Mouse (Mus musculus) limb, embryonic 13.5 days (tissue): ENCODE data around the gene Jaml. TPM values are rescaled to one million over a fixed set of nuclear protein-coding genes. Genes with fewer than 3 reads are reported as not detected.

ENCODE experiments used
- ATAC-seq: fragments of 200-750 bp; cut with Nextera tagmentation; 2 replicates; pipeline ENCODE4 v1.8.0; 2017; ENCODE audit warnings: low read depth, moderate number of reproducible peaks, moderate TSS enrichment; ENCODE audit not compliant: low FRiP score
- H3K27ac ChIP-seq: fragments of 300-500 bp; sonication (generic); 2 replicates; pipeline ENCODE4 v1.5.1; 2015; ENCODE audit warnings: inconsistent platforms, mild to moderate bottlenecking, moderate library complexity
- H3K27me3 ChIP-seq: fragments of 300-500 bp; sonication (generic); 2 replicates; pipeline ENCODE4 v1.6.1; 2015; ENCODE audit warnings: mild to moderate bottlenecking, inconsistent platforms
- H3K36me3 ChIP-seq: fragments of 300-500 bp; sonication (generic); 2 replicates; pipeline ENCODE4 v1.6.1; 2015; ENCODE audit warnings: inconsistent platforms, mild to moderate bottlenecking, moderate library complexity
- H3K4me1 ChIP-seq: fragments of 300-500 bp; sonication (generic); 2 replicates; pipeline ENCODE4 v1.6.1; 2015; ENCODE audit warnings: inconsistent platforms
- H3K4me2 ChIP-seq: fragments of 300-500 bp; sonication (generic); replicated peaks from 2 replicates; pipeline ENCODE4 v1.6.1; 2015; ENCODE audit warnings: inconsistent platforms, mild to moderate bottlenecking, moderate library complexity
- H3K4me3 ChIP-seq: fragments of 300-500 bp; sonication (generic); 2 replicates; pipeline ENCODE4 v1.5.1; 2015; ENCODE audit warnings: moderate library complexity, mild to moderate bottlenecking, inconsistent platforms
- H3K9ac ChIP-seq: fragments of 300-500 bp; sonication (generic); 2 replicates; pipeline ENCODE4 v1.6.1; 2015; ENCODE audit warnings: mild to moderate bottlenecking, inconsistent platforms
- H3K9me3 ChIP-seq: fragments of 300-500 bp; sonication (generic); 2 replicates; pipeline ENCODE4 v1.6.1; 2016; ENCODE audit warnings: inconsistent platforms
- WGBS: fragments of 180-500 bp; shearing (Covaris S2); methylation state at CpG from one replicate; pipeline ENCODE4 v1.1.7; 2015; 5-methylcytosine and 5-hydroxymethylcytosine counted together
- polyA plus RNA-seq: library from polyadenylated mRNA; unstranded; fragments of >200 nt; fragmentation: Nextera tagmentation; extraction: Ambion mirVana; gene quantifications from 2 replicates; pipeline ENCODE4 v1.2.1, GENCODE M21; 2015

Gene Jaml
- polyA plus RNA-seq, 1 experiment from 2014 or later: 1.5 TPM

DNA sequence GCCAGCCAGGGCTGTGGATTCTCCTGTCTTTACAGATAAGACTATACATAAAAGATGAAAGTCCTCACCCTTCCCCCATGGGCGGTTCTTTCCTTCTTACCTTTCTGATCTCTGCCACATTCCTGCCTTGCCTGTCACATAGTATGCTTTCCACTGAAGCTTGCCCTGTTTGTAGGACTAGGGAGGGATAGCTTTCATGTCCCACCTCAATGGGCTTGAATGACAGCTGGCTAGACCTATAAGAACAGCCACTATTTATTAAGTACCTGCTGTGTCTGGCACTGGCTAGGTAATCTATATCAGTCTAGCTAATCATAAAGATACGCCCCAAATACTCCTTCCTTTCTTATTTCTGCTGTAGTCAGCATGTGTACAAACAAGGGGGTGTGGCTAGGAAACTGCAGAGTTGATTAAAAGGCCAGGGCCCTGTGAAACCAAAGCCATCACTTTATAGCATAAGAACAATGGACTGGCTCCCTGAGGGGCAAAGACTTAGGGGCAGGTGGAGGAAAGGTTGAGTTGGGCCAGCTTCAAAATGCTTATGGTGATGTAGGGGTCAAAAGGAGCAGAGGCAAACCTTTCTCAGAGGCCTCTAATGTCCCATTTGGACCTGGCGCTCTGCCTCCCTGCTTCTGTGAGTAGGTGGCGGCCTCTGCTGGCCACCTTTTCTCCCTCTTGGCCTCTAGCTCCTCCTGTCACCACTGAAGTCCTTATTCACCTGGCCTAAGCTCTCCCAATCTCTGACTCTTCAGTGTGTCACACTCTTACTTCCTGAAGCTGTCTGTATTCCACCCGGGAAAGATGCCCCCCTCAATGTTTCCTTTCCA, 54.7 kb downstream of the Jaml start:
- peaks cover 20% of the 10 kb centered on the region for H3K4me1 ChIP-seq
- no peak overlapping the region for H3K4me2 ChIP-seq
- no peaks in the 10 kb centered on the region for H3K9me3 ChIP-seq
- H3K36me3 ChIP-seq: no peaks in the 10 kb centered on the region
- H3K4me3 ChIP-seq: no peak overlapping the region
- H3K27me3 ChIP-seq: peaks cover 42% of the 10 kb centered on the region
- ATAC-seq: no peak
- no peak overlapping the region for H3K27ac ChIP-seq
- H3K9ac ChIP-seq: no peak overlapping the region
- WGBS: 21% methylated on average over 5 of the region's 5 CpGs

GRCm38 (mm10) chr9:45136442-45137169, 57.6 kb downstream of the Jaml start:
- Histone ChIP-seq H3K4me3 (no peak overlapping the region), H3K4me1 (peaks cover 32% of the 10 kb centered on the region), H3K36me3 (no peaks in the 10 kb centered on the region), H3K9ac (no peak overlapping the region), H3K4me2 (no peak overlapping the region), H3K27me3 (peaks cover 69% of the 10 kb centered on the region), H3K27ac (no peak overlapping the region), H3K9me3 (no peaks in the 10 kb centered on the region)
- WGBS: 13% methylated on average over 7 of the region's 7 CpGs
- ATAC-seq: no peak

- Histone ChIP-seq H3K9ac (peak within 1 kb of the TSS; percentile 66), H3K4me3 (peak within 1 kb of the TSS; percentile 60), H3K27ac (no peak within 1 kb of the TSS), H3K27me3 (peaks cover 81% of the 10 kb centered on the region), H3K9me3 (no peaks in the 10 kb centered on the region), H3K36me3 (no peaks in the 10 kb centered on the region), H3K4me2 (peak within 1 kb of the TSS; percentile 97), H3K4me1 (peaks cover 34% of the 10 kb centered on the region)
- under 1% methylated on average over 76 of the region's 76 CpGs for WGBS
- ATAC-seq: peak; percentile 62; the same call in 1 of the 2 replicates
These were observed 59.4 kb downstream of the Jaml start, which contains the start of gene Scn4b for GRCm38 (mm10) chr9:45138191-45139032. TSS of gene Scn4b (plus strand) at chr9:45138395.

- H3K9ac ChIP-seq: peak overlapping the region; percentile 66
- H3K9me3 ChIP-seq: no peaks in the 10 kb centered on the region
- peaks cover 29% of the 10 kb centered on the region for H3K4me1 ChIP-seq
- peak overlapping the region; percentile 97 for H3K4me2 ChIP-seq
- peak overlapping the region; percentile 60 for H3K4me3 ChIP-seq
- H3K36me3 ChIP-seq: no peaks in the 10 kb centered on the region
- WGBS: 4% methylated on average over 7 of the region's 7 CpGs
- no peak overlapping the region for H3K27ac ChIP-seq
- H3K27me3 ChIP-seq: peaks cover 86% of the 10 kb centered on the region
- ATAC-seq: no peak
These were observed 60.1 kb downstream of the Jaml start for GRCm38 (mm10) chr9:45139082-45139481.

DNA sequence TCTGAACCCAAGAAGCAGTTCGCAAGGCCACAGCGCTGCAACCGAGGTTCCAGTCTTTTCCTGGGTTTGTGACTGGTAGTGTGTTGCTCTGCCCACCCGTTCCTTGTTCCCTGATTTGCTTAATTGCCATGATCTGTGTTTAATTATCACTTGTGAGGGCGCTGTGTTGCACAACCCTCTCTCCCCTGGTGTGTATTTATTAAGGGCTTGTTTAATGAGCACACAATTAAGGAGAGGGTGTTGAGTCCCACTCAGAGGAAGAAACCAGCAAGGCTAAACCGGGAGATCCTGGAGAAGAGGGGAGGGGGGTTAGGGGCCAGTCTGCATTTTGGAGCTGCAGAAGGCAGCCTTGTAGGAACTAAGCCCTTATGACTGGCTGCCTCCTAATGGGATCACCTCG, 62.0 kb downstream of the Jaml start:
- H3K9ac ChIP-seq: peak overlapping the region; percentile 31; the same call in 1 of the 2 replicates
- no peak overlapping the region for H3K4me2 ChIP-seq
- H3K27ac ChIP-seq: no peak overlapping the region
- no peaks in the 10 kb centered on the region for H3K36me3 ChIP-seq
- ATAC-seq: no peak
- H3K27me3 ChIP-seq: peaks cover 88% of the 10 kb centered on the region
- H3K4me3 ChIP-seq: no peak overlapping the region
- WGBS: 27% methylated on average over 7 of the region's 7 CpGs
- H3K4me1 ChIP-seq: peaks cover 28% of the 10 kb centered on the region
- H3K9me3 ChIP-seq: no peaks in the 10 kb centered on the region

GRCm38 (mm10) chr9:45142686-45143085, 63.7 kb downstream of the Jaml start:
- Histone ChIP-seq H3K27me3 (peaks cover 72% of the 10 kb centered on the region), H3K4me3 (no peak overlapping the region), H3K4me1 (peaks cover 29% of the 10 kb centered on the region), H3K27ac (no peak overlapping the region), H3K36me3 (no peaks in the 10 kb centered on the region), H3K4me2 (no peak overlapping the region), H3K9ac (no peak overlapping the region), H3K9me3 (no peaks in the 10 kb centered on the region)
- WGBS: 54% methylated on average over 3 of the region's 3 CpGs
- ATAC-seq: no peak

GRCm38 (mm10) chr9:45145533-45146266, 66.7 kb downstream of the Jaml start:
- H3K36me3 ChIP-seq: no peaks in the 10 kb centered on the region
- peak overlapping the region; percentile 48 for H3K4me3 ChIP-seq
- peak overlapping the region; percentile 64 for H3K9ac ChIP-seq
- 4% methylated on average over 27 of the region's 27 CpGs for WGBS
- no peak overlapping the region for H3K27ac ChIP-seq
- H3K4me1 ChIP-seq: peaks cover 14% of the 10 kb centered on the region
- ATAC-seq: peak; percentile 32; the same call in 1 of the 2 replicates
- no peaks in the 10 kb centered on the region for H3K9me3 ChIP-seq
- peak overlapping the region; percentile 86 for H3K4me2 ChIP-seq
- H3K27me3 ChIP-seq: peaks cover 59% of the 10 kb centered on the region

- Histone ChIP-seq H3K4me1 (peaks cover 13% of the 10 kb centered on the region), H3K4me3 (peak overlapping the region; percentile 48), H3K4me2 (peak overlapping the region; percentile 86), H3K27me3 (peaks cover 55% of the 10 kb centered on the region), H3K9ac (peak overlapping the region; percentile 64), H3K9me3 (no peaks in the 10 kb centered on the region), H3K36me3 (no peaks in the 10 kb centered on the region), H3K27ac (no peak overlapping the region)
- ATAC-seq: no peak
- WGBS: 2% methylated on average over 5 of the region's 5 CpGs
These were observed 67.2 kb downstream of the Jaml start for GRCm38 (mm10) chr9:45146267-45146597.

- Histone ChIP-seq H3K4me3 (no peak overlapping the region), H3K27me3 (peaks cover 18% of the 10 kb centered on the region), H3K9me3 (no peaks in the 10 kb centered on the region), H3K4me1 (peaks cover 2% of the 10 kb centered on the region), H3K4me2 (no peak overlapping the region), H3K27ac (no peak overlapping the region), H3K9ac (no peak overlapping the region), H3K36me3 (no peaks in the 10 kb centered on the region)
- 89% methylated on average over 1 of the region's 1 CpGs for WGBS
- ATAC-seq: no peak
These were observed 72.0 kb downstream of the Jaml start for GRCm38 (mm10) chr9:45150933-45151332.

DNA sequence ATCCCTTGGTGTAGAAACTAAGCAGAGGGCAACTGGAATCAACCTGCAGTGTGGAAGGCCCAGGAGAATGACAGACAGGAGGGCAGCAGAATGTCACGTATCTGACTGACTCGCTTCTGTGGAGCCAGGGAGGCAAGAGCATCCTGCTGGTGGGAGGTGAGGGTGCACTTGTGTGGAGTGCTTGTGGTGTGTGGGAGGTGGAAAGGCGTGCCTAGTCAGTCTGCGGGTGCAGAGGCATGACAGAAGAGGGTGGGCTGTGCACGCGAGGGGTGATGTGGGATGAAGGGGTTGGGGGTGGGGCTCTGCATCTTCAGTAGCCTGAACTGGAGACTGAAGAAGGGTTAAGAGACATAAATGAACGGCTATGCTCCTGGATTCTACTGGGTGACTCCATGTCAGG, 74.4 kb downstream of the Jaml start:
- Histone ChIP-seq H3K9me3 (peaks cover 4% of the 10 kb centered on the region; the same call in 1 of the 2 replicates), H3K4me1 (no peaks in the 10 kb centered on the region), H3K4me3 (no peak overlapping the region), H3K27ac (no peak overlapping the region), H3K4me2 (no peak overlapping the region), H3K27me3 (peaks cover 17% of the 10 kb centered on the region; the same call in 1 of the 2 replicates), H3K36me3 (no peaks in the 10 kb centered on the region), H3K9ac (no peak overlapping the region)
- WGBS: 73% methylated on average over 7 of the region's 7 CpGs
- ATAC-seq: no peak
